Mouse (Mus musculus) lung, embryonic 15.5 days (tissue): ENCODE results near the gene Nr0b2. TPM values are rescaled to one million over a fixed set of nuclear protein-coding genes. Genes with fewer than 3 reads are reported as not detected.

Experiments used
- ATAC-seq: fragments of 200-750 bp; cut with Nextera tagmentation; 2 replicates; pipeline ENCODE4 v1.8.0; 2017; ENCODE audit warnings: moderate number of reproducible peaks, borderline replicate concordance; ENCODE audit not compliant: low FRiP score, low TSS enrichment; ENCODE audit errors: extremely low read depth
- H3K27ac ChIP-seq: fragments of 300-500 bp; sonication (generic); 2 replicates; pipeline ENCODE4 v1.5.1; 2015; ENCODE audit warnings: moderate library complexity, mild to moderate bottlenecking, inconsistent platforms
- H3K27me3 ChIP-seq: fragments of 300-500 bp; sonication (generic); 2 replicates; pipeline ENCODE4 v1.6.1; 2015; ENCODE audit warnings: inconsistent platforms
- H3K36me3 ChIP-seq: fragments of 300-500 bp; sonication (generic); 2 replicates; pipeline ENCODE4 v1.6.1; 2015; ENCODE audit warnings: inconsistent platforms
- H3K4me1 ChIP-seq: fragments of 300-500 bp; sonication (generic); 2 replicates; pipeline ENCODE4 v1.6.1; 2015; ENCODE audit warnings: inconsistent platforms
- H3K4me2 ChIP-seq: fragments of 300-500 bp; sonication (generic); 2 replicates; pipeline ENCODE4 v1.6.1; 2015; ENCODE audit warnings: inconsistent platforms, mild to moderate bottlenecking, moderate library complexity
- H3K4me3 ChIP-seq: fragments of 300-500 bp; sonication (generic); 2 replicates; pipeline ENCODE4 v1.5.1; 2015; ENCODE audit warnings: mild to moderate bottlenecking, inconsistent platforms
- H3K9ac ChIP-seq: fragments of 300-500 bp; sonication (generic); 2 replicates; pipeline ENCODE4 v1.6.1; 2015; ENCODE audit warnings: inconsistent platforms
- H3K9me3 ChIP-seq: fragments of 300-500 bp; sonication (generic); 2 replicates; pipeline ENCODE4 v1.6.1; 2016; ENCODE audit warnings: inconsistent platforms
- WGBS: fragments of 180-500 bp; shearing (Covaris S2); methylation state at CpG from one replicate; pipeline ENCODE4 v1.1.7; 2015; 5-methylcytosine and 5-hydroxymethylcytosine counted together
- polyA plus RNA-seq: library from polyadenylated mRNA; unstranded; fragments of >200 nt; fragmentation: Nextera tagmentation; extraction: Ambion mirVana; gene quantifications from 2 replicates; pipeline ENCODE4 v1.2.1, GENCODE M21; 2015

Gene Nr0b2
- polyA plus RNA-seq, 1 experiment from 2014 or later, result 0.61 TPM

GRCm38 (mm10) chr4:133527788-133528187 lies 25.4 kb upstream of the Nr0b2 start:
- 66% methylated on average over 16 of the region's 16 CpGs for WGBS
- Histone ChIP-seq H3K27ac (no peak overlapping the region), H3K27me3 (no peaks in the 10 kb centered on the region), H3K4me1 (no peaks in the 10 kb centered on the region), H3K4me3 (no peak overlapping the region), H3K9me3 (no peaks in the 10 kb centered on the region), H3K4me2 (no peak overlapping the region), H3K9ac (no peak overlapping the region), H3K36me3 (peaks cover 42% of the 10 kb centered on the region)
- no peak for ATAC-seq

DNA sequence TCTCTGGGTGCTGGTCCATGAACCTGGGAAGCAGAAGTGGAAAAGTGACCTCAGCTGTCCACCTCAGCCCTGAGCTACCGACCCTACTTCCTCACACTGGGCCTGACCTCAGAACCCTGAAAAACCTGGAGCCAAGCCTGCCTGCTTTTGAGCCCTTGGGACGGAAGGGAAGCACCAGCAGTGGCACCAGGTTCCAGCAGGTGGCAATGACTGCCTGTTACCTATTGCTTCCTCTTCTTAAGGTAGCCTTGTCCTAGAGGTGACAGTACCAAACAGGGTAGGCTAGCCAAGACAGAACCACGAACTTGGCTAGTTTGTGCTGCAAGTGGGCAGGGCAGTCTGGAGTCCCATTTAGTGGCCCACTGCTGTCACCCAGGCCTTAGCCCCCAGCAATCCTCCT lies 20.4 kb upstream of the Nr0b2 start:
- Histone ChIP-seq H3K36me3 (peaks cover 83% of the 10 kb centered on the region), H3K9ac (no peak overlapping the region), H3K27ac (no peak overlapping the region), H3K4me1 (no peaks in the 10 kb centered on the region), H3K9me3 (no peaks in the 10 kb centered on the region), H3K4me3 (no peak overlapping the region), H3K4me2 (no peak overlapping the region), H3K27me3 (no peaks in the 10 kb centered on the region)
- WGBS, result 83% methylated on average over 3 of the region's 3 CpGs
- no peak for ATAC-seq

DNA sequence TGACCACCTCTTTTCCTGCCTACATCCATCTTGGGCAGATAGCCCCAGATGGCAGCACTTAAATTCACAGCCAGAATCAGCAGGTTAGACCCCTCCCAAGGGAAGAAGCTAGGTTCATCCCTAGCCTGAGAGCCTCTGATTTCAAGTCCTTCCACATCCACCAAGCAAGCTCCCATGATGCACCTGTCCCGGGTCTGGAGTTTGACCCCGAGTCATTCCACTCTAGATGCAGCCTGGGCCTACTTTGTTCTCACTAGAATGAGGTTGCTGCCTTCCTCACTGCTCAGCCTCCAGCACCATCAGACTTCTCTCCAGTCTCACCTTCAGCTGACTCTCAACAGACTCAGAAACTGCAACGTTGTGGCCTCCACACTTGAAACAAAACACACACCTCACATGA lies 17.1 kb upstream of the Nr0b2 start:
- Histone ChIP-seq H3K4me1 (no peaks in the 10 kb centered on the region), H3K27me3 (no peaks in the 10 kb centered on the region), H3K9me3 (no peaks in the 10 kb centered on the region), H3K36me3 (peaks cover 82% of the 10 kb centered on the region), H3K4me3 (no peak overlapping the region), H3K27ac (no peak overlapping the region), H3K9ac (no peak overlapping the region), H3K4me2 (no peak overlapping the region)
- WGBS, result 86% methylated on average over 3 of the region's 3 CpGs
- no peak for ATAC-seq

GRCm38 (mm10) chr4:133536652-133537051 lies 16.5 kb upstream of the Nr0b2 start:
- H3K27ac ChIP-seq, result no peak overlapping the region
- H3K4me3 ChIP-seq, result no peak overlapping the region
- WGBS, result 93% methylated on average over 5 of the region's 5 CpGs
- no peaks in the 10 kb centered on the region for H3K4me1 ChIP-seq
- H3K27me3 ChIP-seq, result no peaks in the 10 kb centered on the region
- no peak overlapping the region for H3K9ac ChIP-seq
- no peak for ATAC-seq
- no peaks in the 10 kb centered on the region for H3K9me3 ChIP-seq
- H3K4me2 ChIP-seq, result no peak overlapping the region
- H3K36me3 ChIP-seq, result peaks cover 81% of the 10 kb centered on the region

- peak; percentile 96 for ATAC-seq
- Histone ChIP-seq H3K36me3 (peaks cover 10% of the 10 kb centered on the region; the same call in 1 of the 2 replicates), H3K4me1 (peaks cover 18% of the 10 kb centered on the region), H3K27ac (peak within 1 kb of the TSS; percentile 82), H3K27me3 (no peaks in the 10 kb centered on the region), H3K9me3 (no peaks in the 10 kb centered on the region; the same call in 1 of the 2 replicates), H3K4me2 (peak within 1 kb of the TSS; percentile 74), H3K4me3 (peak within 1 kb of the TSS; percentile 100), H3K9ac (peak within 1 kb of the TSS; percentile 91)
- WGBS, result under 1% methylated on average over 74 of the region's 77 CpGs
Observed at GRCm38 (mm10) chr4:133545272-133546231, 7.6 kb upstream of the Nr0b2 start, which contains the start of gene Nudc. Gene Nudc (minus strand): TSS chr4:133545996.

- Histone ChIP-seq H3K36me3 (no peaks in the 10 kb centered on the region), H3K27ac (no peak overlapping the region), H3K27me3 (peaks cover 5% of the 10 kb centered on the region; the same call in 1 of the 2 replicates), H3K9me3 (no peaks in the 10 kb centered on the region; the same call in 1 of the 2 replicates), H3K4me1 (no peaks in the 10 kb centered on the region), H3K4me2 (no peak overlapping the region), H3K9ac (no peak overlapping the region), H3K4me3 (no peak overlapping the region)
- WGBS, result 100% methylated on average over 1 of the region's 1 CpGs
- ATAC-seq, result no peak
Observed at GRCm38 (mm10) chr4:133552029-133552428, 1.1 kb upstream of the Nr0b2 start.

- no peak overlapping the region for H3K4me2 ChIP-seq
- no peak overlapping the region for H3K27ac ChIP-seq
- 61% methylated on average over 19 of the region's 19 CpGs for whole genome bisulfite sequencing
- H3K27me3 ChIP-seq, result peaks cover 5% of the 10 kb centered on the region; the same call in 1 of the 2 replicates
- no peaks in the 10 kb centered on the region for H3K36me3 ChIP-seq
- no peak overlapping the region for H3K9ac ChIP-seq
- H3K4me1 ChIP-seq, result no peaks in the 10 kb centered on the region
- H3K9me3 ChIP-seq, result no peaks in the 10 kb centered on the region
- H3K4me3 ChIP-seq, result no peak overlapping the region
- no peak for ATAC-seq
Observed at GRCm38 (mm10) chr4:133553448-133554330, 513 bp downstream of the Nr0b2 start.

- Histone ChIP-seq H3K27me3 (peaks cover 5% of the 10 kb centered on the region; the same call in 1 of the 2 replicates), H3K4me2 (no peak overlapping the region), H3K4me1 (no peaks in the 10 kb centered on the region), H3K36me3 (no peaks in the 10 kb centered on the region), H3K27ac (no peak overlapping the region), H3K9ac (no peak overlapping the region), H3K9me3 (no peaks in the 10 kb centered on the region), H3K4me3 (no peak overlapping the region)
- WGBS, result 19% methylated on average over 10 of the region's 10 CpGs
- ATAC-seq, result 0 out of 2 replicates have a peak, but pooled peaks have one; percentile 42
Observed at GRCm38 (mm10) chr4:133557041-133557717, 4.0 kb downstream of the Nr0b2 start.

GRCm38 (mm10) chr4:133559846-133560245 lies 6.7 kb downstream of the Nr0b2 start:
- Histone ChIP-seq H3K27me3 (peaks cover 5% of the 10 kb centered on the region; the same call in 1 of the 2 replicates), H3K4me1 (no peaks in the 10 kb centered on the region), H3K9ac (no peak overlapping the region), H3K36me3 (no peaks in the 10 kb centered on the region), H3K9me3 (no peaks in the 10 kb centered on the region), H3K4me3 (no peak overlapping the region), H3K4me2 (no peak overlapping the region), H3K27ac (no peak overlapping the region)
- ATAC-seq, result no peak
- WGBS, result 67% methylated on average over 4 of the region's 4 CpGs

GRCm38 (mm10) chr4:133561622-133562021 lies 8.4 kb downstream of the Nr0b2 start:
- no peaks in the 10 kb centered on the region for H3K36me3 ChIP-seq
- no peak for ATAC-seq
- H3K27me3 ChIP-seq, result no peaks in the 10 kb centered on the region
- WGBS, result 59% methylated on average over 4 of the region's 4 CpGs
- H3K4me2 ChIP-seq, result no peak overlapping the region
- no peak overlapping the region for H3K27ac ChIP-seq
- H3K9ac ChIP-seq, result no peak overlapping the region
- H3K4me1 ChIP-seq, result no peaks in the 10 kb centered on the region
- H3K4me3 ChIP-seq, result no peak overlapping the region
- no peaks in the 10 kb centered on the region for H3K9me3 ChIP-seq

DNA sequence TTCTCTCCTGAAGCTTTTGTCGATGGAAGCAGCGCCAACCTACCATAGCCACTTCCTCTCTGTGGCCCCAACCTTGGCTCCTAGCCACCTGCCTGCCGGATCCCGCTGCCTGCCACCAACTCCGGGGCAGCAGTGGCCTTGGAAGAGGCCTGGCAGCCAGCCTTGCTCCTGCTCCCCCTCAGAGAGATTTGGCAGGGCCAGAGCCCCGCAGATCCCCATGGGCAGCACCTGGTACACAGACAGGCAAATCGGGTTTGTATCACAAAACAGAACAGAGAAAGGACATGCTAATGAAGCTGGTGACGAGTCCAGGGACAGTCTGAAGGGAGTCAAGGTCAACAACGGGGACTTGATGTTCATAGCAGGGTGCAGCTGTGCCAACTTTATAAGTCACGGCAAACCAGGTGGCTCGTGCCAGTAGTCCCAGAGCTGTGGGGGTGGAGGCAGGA lies 10.0 kb downstream of the Nr0b2 start:
- Histone ChIP-seq H3K4me3 (no peak overlapping the region), H3K27ac (no peak overlapping the region), H3K4me2 (no peak overlapping the region), H3K9ac (no peak overlapping the region), H3K36me3 (no peaks in the 10 kb centered on the region), H3K4me1 (no peaks in the 10 kb centered on the region), H3K9me3 (no peaks in the 10 kb centered on the region), H3K27me3 (no peaks in the 10 kb centered on the region)
- no peak for ATAC-seq
- WGBS, result 64% methylated on average over 11 of the region's 11 CpGs
